Mouse (Mus musculus) stomach, postnatal 0 days (tissue): Measurements from ENCODE around the gene Twist1. TPM values are rescaled to one million over a fixed set of nuclear protein-coding genes. Genes with fewer than 3 reads are reported as not detected.

Experiments used
- ATAC-seq: fragments of 200-750 bp; cut with Nextera tagmentation; 2 replicates; pipeline ENCODE4 v1.8.0; 2017; ENCODE audit not compliant: low FRiP score, low TSS enrichment
- DNase-seq: peaks from one replicate; pipeline ENCODE4 v3.0.0-alpha.2; 2016; ENCODE audit warnings: low spot score
- H3K27ac ChIP-seq: fragments of 300-500 bp; sonication (generic); replicated peaks from 2 replicates; pipeline ENCODE4 v1.5.1; 2014; ENCODE audit warnings: mild to moderate bottlenecking, control low read depth
- H3K27me3 ChIP-seq: fragments of 300-500 bp; sonication (generic); 2 replicates; pipeline ENCODE4 v1.6.1; 2014; ENCODE audit warnings: low read length; ENCODE audit not compliant: control insufficient read depth, insufficient read depth
- H3K36me3 ChIP-seq: fragments of 300-500 bp; sonication (generic); 2 replicates; pipeline ENCODE4 v1.6.1; 2014; ENCODE audit warnings: low read length, mixed read lengths; ENCODE audit not compliant: control insufficient read depth, insufficient read depth
- H3K4me1 ChIP-seq: fragments of 300-500 bp; sonication (generic); replicated peaks from 2 replicates; pipeline ENCODE4 v1.6.1; 2014; ENCODE audit warnings: antibody characterized with exemption; ENCODE audit not compliant: control insufficient read depth, insufficient read depth
- H3K4me2 ChIP-seq: fragments of 300-500 bp; sonication (generic); replicated peaks from 2 replicates; pipeline ENCODE4 v1.6.1; 2014; ENCODE audit warnings: low read depth, mild to moderate bottlenecking, control low read depth, moderate library complexity
- H3K4me3 ChIP-seq: fragments of 300-500 bp; sonication (generic); 2 replicates; pipeline ENCODE4 v1.5.1; 2014; ENCODE audit warnings: low read depth, low read length, control low read depth
- H3K9ac ChIP-seq: fragments of 300-500 bp; sonication (generic); 2 replicates; pipeline ENCODE4 v1.6.1; 2014; ENCODE audit warnings: mild to moderate bottlenecking, low read length, control low read depth, mixed read lengths
- H3K9me3 ChIP-seq: fragments of 300-500 bp; sonication (generic); 2 replicates; pipeline ENCODE4 v1.6.1; 2016; ENCODE audit warnings: low read length; ENCODE audit not compliant: control insufficient read depth
- CTCF ChIP-seq: IDR thresholded peaks from 2 replicates; pipeline ENCODE4 v1.5.1; 2016; ENCODE audit warnings: antibody characterized with exemption, low read depth, mild to moderate bottlenecking, moderate library complexity
- EP300 ChIP-seq: optimal IDR thresholded peaks from 2 replicates; pipeline ENCODE3; 2016; ENCODE audit warnings: antibody characterized with exemption
- WGBS: fragments of 180-500 bp; shearing (Covaris S2); extraction: QIAGEN DNeasy Blood & Tissue Kit; methylation state at CpG from one replicate; pipeline ENCODE4 v1.1.7; 2014; 5-methylcytosine and 5-hydroxymethylcytosine counted together
- polyA plus RNA-seq: library from polyadenylated mRNA; unstranded; fragments of >200 nt; fragmentation: Nextera tagmentation; extraction: Ambion mirVana; gene quantifications from 2 replicates; pipeline ENCODE4 v1.2.1, GENCODE M21; 2015

The Twist1 gene
- polyA plus RNA-seq, 1 experiment from 2014 or later = 2.9 TPM

- no peaks in the 10 kb centered on the region for H3K27me3 ChIP-seq
- no peaks in the 10 kb centered on the region for H3K36me3 ChIP-seq
- no peaks in the 10 kb centered on the region for H3K9me3 ChIP-seq
- no peak overlapping the region for H3K4me2 ChIP-seq
- ATAC-seq (no peak), DNase-seq (no peak)
- TF ChIP-seq EP300 (no peak), CTCF (no peak)
- no peak overlapping the region for H3K9ac ChIP-seq
- no peak overlapping the region for H3K4me3 ChIP-seq
- no peaks in the 10 kb centered on the region for H3K4me1 ChIP-seq
- 77% methylated on average over 4 of the region's 4 CpGs for WGBS
- H3K27ac ChIP-seq = no peak overlapping the region
These were observed 22.7 kb downstream of the Twist1 start for GRCm38 (mm10) chr12:33980159-33980558.

- TF ChIP-seq CTCF = no peak
- TF ChIP-seq EP300 = no peak
- Histone ChIP-seq H3K4me2 (no peak overlapping the region), H3K27ac (no peak overlapping the region), H3K9me3 (no peaks in the 10 kb centered on the region), H3K9ac (no peak overlapping the region), H3K4me1 (no peaks in the 10 kb centered on the region), H3K36me3 (no peaks in the 10 kb centered on the region), H3K4me3 (no peak overlapping the region), H3K27me3 (no peaks in the 10 kb centered on the region)
- ATAC-seq = no peak
- DNase-seq = no peak
- 36% methylated on average over 7 of the region's 7 CpGs for WGBS
These were observed 24.0 kb downstream of the Twist1 start for GRCm38 (mm10) chr12:33981433-33981832.

GRCm38 (mm10) chr12:33993127-33993526 is 35.7 kb downstream of the Twist1 start:
- TF ChIP-seq CTCF = no peak
- Histone ChIP-seq H3K4me2 (no peak overlapping the region), H3K9ac (no peak overlapping the region), H3K36me3 (no peaks in the 10 kb centered on the region), H3K27ac (no peak overlapping the region), H3K4me3 (no peak overlapping the region), H3K27me3 (no peaks in the 10 kb centered on the region), H3K9me3 (no peaks in the 10 kb centered on the region), H3K4me1 (no peaks in the 10 kb centered on the region)
- ATAC-seq (no peak), DNase-seq (no peak)
- WGBS = 88% methylated on average over 3 of the region's 3 CpGs

Other genes with a start within 250 kb of the Twist1 start
- not detected in 2 replicates for gene Ferd3l, start 29.2 kb upstream of the Twist1 start, polyA plus RNA-seq